Mouse (Mus musculus) left cerebral cortex, postnatal 4 days (tissue): ENCODE data around the gene Gba. TPM values are rescaled to one million over a fixed set of nuclear protein-coding genes. Genes with fewer than 3 reads are reported as not detected.
"Not testable (repeated sequence)": the region's sequence is repeated elsewhere in the genome, so short reads cannot be mapped to it uniquely, and the experiment has no call there.

Experiments
- DNase-seq: peaks from one replicate; pipeline ENCODE4 v3.0.0-alpha.2; 2022
- intact Hi-C: fragments of 180-260 bp; cut with DNase I; formaldehyde crosslinking; loops from one replicate; pipeline ENCODE4 v1.15.1; 2025
- total RNA-seq, 2 experiments: library from RNA; stranded (reverse); gene quantifications; 2 replicates each; pipeline ENCODE4 v1.2.3; 2021

Gene Gba
- total RNA-seq, 2 experiments from 2014 or later: 61.3 to 62.2 TPM

DNA sequence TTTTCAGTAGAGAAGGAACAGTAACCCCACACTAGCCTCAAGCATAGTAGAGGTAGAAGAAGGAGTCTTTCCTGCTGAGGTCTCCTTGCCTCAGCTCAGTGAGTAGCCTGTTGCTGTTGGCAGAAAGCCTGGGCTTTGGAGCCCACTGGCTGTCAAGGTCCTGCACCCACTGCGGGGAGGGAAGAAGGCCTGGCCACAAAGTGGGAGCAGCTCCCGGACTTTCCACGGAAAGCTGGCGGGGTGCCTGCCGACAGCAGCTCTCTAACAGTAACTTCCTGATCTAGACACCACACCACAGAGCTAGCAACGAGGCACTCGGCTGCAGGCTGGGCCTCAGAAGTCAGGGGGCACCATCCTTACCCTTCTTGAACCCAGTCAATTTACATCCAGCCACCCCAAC, 8.0 kb downstream of the Gba start:
- intact Hi-C loops: loop anchor here (5.0 kb wide), 1 partner anchor 118 kb away; the partner anchor contains the start of gene Rusc1
- no peak for DNase-seq

DNA sequence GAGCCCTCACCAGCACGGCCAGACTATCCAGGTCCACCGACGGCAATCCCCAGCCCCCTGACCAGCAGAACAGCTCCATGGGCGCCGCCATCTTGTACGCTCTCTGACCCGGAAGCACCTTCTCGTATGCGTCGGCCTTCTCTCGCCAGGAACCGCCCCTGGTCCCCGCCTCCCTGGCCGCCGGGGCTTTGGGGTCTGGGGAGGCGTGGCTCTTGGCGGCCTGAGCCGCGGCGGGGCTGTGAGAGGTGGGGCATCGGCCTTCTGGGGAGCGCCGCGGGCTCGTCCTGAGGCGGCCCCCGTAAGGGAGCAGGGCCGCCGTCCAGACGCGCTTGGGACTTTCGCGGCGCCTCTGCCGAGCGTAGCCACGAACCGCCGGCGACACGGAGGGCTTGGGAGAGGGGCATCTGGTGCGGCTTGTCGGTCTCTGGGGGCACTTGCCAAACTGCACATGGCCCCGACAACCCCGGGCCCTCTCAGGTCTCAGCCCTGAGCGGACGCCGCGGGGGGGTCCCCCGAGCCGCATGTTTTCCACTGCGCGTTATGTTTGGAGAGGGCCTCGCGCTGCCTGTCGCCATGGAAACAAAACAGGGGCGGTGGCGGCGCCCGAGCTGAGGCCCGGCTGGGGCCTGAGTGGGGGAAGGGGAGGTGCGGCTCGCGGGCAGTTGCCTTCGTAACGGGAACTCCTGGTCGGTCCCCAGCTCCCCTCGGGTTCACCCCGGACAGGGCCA, 11.2 kb downstream of the Gba start:
- DNase-seq: peak; percentile 95
- intact Hi-C loops: loop anchor here (5.0 kb wide), 1 partner anchor 122 kb away; the partner anchor contains the start of gene Rusc1

DNA sequence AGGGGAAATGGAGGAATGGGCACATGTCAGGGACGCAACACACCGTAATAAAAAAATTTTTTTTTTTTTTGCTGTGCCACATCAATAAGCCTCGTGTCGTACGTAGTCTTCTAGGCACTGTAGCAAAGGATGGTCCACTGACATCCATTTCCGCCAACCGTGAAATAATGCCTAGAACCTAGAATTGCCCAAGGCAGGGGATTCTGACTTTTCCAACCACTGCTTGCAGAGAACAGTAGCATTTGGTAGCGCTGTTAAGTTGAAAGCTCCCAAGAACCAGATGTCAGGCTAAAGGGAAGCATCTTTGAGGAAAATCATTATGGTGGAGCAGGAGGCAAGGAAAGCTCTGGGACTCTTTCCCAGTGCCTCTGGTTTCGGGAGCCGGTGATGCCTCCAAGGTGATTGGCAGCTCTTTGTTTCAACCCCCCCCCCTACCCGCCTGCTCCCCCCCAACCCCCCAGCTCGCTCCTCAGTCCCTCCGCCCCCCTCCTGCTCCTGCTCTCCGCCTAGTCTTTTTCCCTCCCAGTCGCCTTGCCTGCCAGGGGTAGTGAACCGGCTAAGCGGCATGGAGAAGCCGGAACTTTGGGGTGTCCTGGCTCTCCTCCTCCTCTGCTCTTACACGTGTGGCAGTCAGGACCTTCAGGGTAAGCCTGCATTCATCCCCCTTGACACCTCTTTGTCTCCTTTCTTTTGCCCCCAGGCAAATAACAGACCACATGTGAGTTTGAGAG, 12.1 kb downstream of the Gba start, which contains the start of gene Thbs3:
Thbs3 (plus strand) TSS at position 500 of the 731 bp plus-strand sequence.
- DNase-seq: no peak
- intact Hi-C loops: loop anchor here (5.0 kb wide), 1 partner anchor 123 kb away; the partner anchor contains the start of gene Rusc1

DNA sequence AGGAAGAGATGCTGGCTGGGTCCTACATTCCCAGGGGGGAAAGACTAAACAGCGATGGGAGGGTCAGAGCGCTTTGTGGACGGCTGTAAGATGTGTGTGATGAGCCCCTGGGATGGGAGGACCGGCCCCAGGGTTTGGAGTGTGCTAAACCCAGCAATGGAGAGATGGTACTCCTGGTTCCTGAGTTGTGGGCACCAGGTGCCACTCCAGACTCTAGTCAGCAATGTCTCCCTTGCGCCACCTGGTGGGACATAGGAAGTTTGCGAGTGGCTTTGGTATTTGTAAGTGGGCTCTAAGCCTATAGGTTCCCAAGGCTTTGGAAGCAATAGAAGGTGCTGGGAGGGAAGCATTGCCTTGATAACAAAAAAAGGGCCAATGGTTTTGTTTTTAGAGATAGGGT, 13.1 kb downstream of the Gba start:
- DNase-seq: peak; percentile 89
- intact Hi-C loops: no loop called here

DNA sequence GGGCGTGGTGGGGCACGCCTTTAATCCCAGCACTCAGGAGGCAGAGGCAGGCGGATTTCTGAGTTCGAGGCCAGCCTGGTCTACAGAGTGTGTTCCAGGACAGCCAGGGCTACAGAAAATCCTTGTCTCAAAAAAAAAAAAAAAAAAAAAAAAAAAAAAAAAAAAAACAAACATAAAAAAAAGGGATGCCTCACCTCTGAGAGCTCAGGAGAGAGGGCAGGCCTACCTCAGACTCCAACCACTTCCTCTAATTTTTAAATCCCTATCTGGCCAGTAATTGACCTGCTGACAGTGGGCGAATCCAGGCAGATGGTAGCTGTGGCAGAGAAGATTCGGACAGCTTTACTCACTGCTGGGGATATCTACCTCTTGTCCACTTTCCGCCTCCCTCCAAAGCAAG, 13.7 kb downstream of the Gba start:
- intact Hi-C loops, DNase-seq: not testable (repeated sequence)

- intact Hi-C loops: no loop called here
- DNase-seq: no peak
Measured at GRCm38 (mm10) chr3:89218271-89218670, 15.5 kb downstream of the Gba start.

DNA sequence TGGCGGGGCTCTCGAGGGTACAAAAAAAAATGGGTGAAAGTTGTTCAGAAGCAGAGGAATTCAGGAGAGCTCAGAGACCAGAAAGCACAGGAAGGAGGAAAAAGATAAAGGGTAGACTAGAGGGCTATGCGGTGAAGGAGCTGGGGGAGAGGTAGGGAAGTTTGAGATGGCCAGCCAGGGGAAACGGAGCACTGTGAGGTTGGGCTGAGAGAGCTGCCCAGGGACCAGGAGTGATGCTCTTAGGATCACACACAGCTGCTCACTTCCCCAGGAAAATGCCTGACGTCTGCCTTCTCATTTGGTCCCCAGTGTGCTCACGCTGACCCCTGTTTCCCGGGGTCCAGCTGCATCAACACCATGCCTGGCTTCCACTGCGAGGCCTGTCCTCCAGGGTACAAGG, 16.8 kb downstream of the Gba start:
- intact Hi-C loops: no loop called here
- DNase-seq: no peak

DNA sequence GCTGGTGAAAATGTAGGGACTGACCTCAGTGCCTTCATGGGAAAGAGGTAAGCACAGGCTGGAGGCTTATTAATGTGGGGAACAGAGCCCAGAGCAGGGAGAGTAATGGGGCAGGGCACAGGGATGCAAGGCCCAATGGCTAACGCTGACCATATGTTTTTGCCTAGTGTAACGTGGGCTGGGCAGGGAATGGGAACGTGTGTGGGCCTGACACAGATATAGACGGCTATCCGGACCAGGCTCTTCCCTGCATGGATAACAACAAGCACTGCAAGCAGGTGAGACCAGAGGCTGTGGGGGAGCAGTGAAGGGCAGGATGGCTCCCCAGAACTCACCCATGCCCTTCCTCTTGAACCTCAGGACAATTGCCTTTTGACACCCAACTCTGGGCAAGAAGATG, 18.4 kb downstream of the Gba start:
- intact Hi-C loops: no loop called here
- no peak for DNase-seq

DNA sequence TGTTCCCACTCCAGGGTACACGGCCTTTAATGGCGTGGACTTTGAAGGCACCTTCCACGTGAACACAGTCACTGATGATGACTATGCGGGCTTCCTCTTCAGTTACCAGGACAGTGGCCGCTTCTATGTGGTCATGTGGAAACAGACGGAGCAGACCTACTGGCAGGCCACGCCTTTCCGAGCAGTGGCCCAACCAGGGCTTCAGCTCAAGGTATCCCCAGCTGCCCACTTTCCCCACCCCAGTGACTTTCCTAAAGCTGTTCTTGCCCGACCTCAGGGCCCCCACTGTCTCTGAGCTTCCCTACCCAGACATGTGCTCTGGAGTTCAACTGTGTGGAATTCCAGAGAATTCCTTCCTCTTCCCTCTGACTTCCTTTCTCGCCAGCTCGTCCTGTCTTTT, 22.1 kb downstream of the Gba start:
- intact Hi-C loops: no loop called here
- DNase-seq: no peak

DNA sequence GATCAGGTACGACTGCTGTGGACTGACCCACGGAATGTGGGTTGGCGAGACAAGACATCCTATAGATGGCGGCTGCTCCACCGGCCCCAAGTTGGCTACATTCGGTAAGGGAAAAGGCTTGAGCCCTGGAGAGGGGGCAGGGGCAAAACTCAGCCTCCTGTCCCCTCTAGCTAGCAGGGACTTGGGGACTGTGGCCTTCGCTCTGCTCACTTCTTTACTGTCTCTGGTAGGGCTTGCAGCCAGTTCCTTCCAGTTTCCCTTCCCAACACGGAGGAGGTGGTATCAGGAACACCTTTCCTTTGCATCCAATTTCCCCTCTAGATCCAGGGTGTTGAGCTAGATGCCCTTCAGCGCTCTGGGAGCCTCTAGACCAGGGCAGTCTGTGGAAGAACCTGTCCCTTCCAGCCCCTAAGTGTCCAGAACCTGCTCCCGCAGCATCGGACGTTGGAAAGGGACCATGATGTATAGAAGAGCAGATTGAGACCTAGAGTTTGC, 22.6 kb downstream of the Gba start:
- intact Hi-C loops: no loop called here
- no peak for DNase-seq

- no peak for DNase-seq
- intact Hi-C loops: no loop called here
Measured at GRCm38 (mm10) chr3:89225918-89226317, 23.2 kb downstream of the Gba start.

- no peak for DNase-seq
- intact Hi-C loops: no loop called here
Measured at GRCm38 (mm10) chr3:89226361-89226760, 23.6 kb downstream of the Gba start.

GRCm38 (mm10) chr3:89226900-89227299, 24.2 kb downstream of the Gba start, which contains the start of gene Mtx1:
TSS of gene Mtx1 (minus strand) at chr3:89227088.
- intact Hi-C loops: no loop called here
- DNase-seq: no peak

- peak; percentile 86 for DNase-seq
- intact Hi-C loops: no loop called here
Measured at GRCm38 (mm10) chr3:89227307-89228179, 24.8 kb downstream of the Gba start.

DNA sequence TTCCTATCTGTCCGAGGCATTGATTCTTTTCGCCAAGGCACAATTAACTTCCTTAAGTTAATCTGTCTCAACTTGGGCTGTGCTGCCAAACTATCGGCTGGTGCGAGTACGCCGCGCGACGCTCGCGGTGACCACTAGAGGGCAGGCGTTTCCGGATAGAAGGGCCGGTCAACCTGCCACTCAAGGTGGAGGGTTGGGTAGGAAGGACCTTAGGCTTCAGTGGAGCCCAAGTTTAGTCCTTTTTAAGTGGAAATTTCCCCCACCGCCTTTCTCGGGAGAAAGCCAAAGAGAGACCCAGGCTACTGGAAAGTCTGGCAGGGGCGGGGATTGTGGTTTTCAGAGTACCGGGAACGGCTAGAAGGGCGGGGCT, 25.4 kb downstream of the Gba start:
- peak; percentile 87 for DNase-seq
- intact Hi-C loops: no loop called here

DNA sequence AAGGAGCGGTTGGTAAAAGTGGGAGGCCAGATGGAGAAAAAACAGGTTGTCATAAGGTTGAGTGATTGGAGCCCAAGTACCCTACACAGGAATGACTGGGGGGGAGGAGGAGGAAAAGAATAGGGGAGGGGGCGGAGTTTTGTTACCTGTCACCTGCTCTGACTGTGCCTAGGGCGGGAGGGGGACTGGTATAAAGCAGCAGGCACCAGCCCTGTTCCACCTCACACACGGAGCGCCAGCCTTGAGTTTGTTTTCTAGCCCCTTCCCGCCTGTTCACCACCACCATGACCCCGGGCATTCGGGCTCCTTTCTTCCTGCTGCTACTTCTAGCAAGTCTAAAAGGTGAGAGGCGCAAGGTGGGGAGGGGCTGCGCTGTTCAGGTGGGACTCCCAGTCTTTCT, 26.1 kb downstream of the Gba start, which contains the start of gene Muc1:
Muc1 (plus strand) TSS at position 222 of the 400 bp plus-strand sequence.
- DNase-seq: no peak
- intact Hi-C loops: no loop called here

- no peak for DNase-seq
- intact Hi-C loops: no loop called here
Measured at GRCm38 (mm10) chr3:89229276-89229675, 26.5 kb downstream of the Gba start.

- DNase-seq: no peak
- intact Hi-C loops: no loop called here
Measured at GRCm38 (mm10) chr3:89230561-89230960, 27.8 kb downstream of the Gba start.

GRCm38 (mm10) chr3:89231345-89231744, 28.6 kb downstream of the Gba start:
- DNase-seq: no peak
- intact Hi-C loops: no loop called here

DNA sequence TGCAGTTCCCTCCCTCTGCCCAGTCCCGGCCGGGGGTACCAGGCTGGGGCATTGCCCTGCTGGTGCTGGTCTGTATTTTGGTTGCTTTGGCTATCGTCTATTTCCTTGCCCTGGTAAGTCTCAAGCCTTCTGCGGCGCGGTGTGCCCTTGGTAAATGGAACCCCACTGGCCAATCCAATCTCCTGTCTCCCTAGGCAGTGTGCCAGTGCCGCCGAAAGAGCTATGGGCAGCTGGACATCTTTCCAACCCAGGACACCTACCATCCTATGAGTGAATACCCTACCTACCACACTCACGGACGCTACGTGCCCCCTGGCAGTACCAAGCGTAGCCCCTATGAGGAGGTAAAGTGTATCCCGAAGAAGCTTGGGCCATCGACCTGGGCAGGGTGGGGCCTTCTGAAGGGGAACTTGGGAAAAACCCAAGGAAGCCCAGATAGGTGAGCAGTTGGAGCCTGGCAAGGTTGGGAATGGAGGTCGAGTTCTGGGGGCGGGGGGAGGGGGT, 29.1 kb downstream of the Gba start:
- DNase-seq: no peak
- intact Hi-C loops: no loop called here

DNA sequence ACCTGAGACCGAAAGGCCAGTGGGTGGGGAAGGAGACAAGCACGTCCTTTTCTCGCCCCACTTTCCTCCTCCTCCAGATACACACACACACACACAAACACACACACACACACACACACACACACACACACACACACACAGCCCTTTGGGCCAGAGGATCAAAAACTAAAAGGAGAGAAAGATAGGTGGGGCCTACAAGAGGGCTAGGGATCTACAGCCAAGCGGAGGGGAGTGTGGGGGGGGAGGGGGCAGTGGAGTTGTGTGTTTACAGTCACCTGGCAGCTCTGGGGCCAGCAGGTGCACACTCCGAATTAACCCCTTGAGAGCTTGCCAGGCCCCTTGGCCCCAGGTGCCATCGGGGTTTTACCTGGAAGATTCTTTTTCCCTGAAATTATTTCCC, 29.9 kb downstream of the Gba start:
- no peak for DNase-seq
- intact Hi-C loops: no loop called here
